Mouse (Mus musculus): ENCODE data around the gene Arf3. TPM values are rescaled to one million over a fixed set of nuclear protein-coding genes. Genes with fewer than 3 reads are reported as not detected.

The Arf3 gene
- total and polyA plus RNA-seq, 3 experiments: 37.4 to 239 (median 140) TPM

GRCm38 (mm10) chr15:98762201-98762621 is 803 bp downstream of the Arf3 start:
- TF ChIP-seq CHD1 (IDR thresholded peaks at IDR 0.05; ENCODE audit: low read depth, low read length): no peak
- no peak for TF ChIP-seq BHLHE40 (IDR thresholded peaks at IDR 0.05; ENCODE audit: borderline replicate concordance, low read depth, low read length)
- TF ChIP-seq E2F4 (IDR thresholded peaks at IDR 0.05; ENCODE audit: borderline replicate concordance, low read depth, low read length): no peak
- no peak for TF ChIP-seq POLR2AphosphoS5 (IDR thresholded peaks at IDR 0.05; ENCODE audit: borderline replicate concordance, low read depth, low read length)
- TF ChIP-seq MAFK (IDR thresholded peaks at IDR 0.05; ENCODE audit: borderline replicate concordance, low read depth, low read length): no peak
- no peak for TF ChIP-seq SMC3 (IDR thresholded peaks at IDR 0.05; ENCODE audit: low read depth, low read length)
- no peak for TF ChIP-seq ETS1 (IDR thresholded peaks at IDR 0.05; ENCODE audit: low read depth, low read length)
- no peak; the same call in 1 of the 2 replicates for TF ChIP-seq MAX (IDR thresholded peaks at IDR 0.05; ENCODE audit: low read length)
- no peak for TF ChIP-seq USF2 (IDR thresholded peaks at IDR 0.05; ENCODE audit: borderline replicate concordance in 1 of 2, insufficient read depth in 1 of 2, low read depth in 1 of 2, low read length in 2 of 2)
- TF ChIP-seq SIN3A (IDR thresholded peaks at IDR 0.05; ENCODE audit: low read length): peak; percentile 7
- no peak for TF ChIP-seq JUND (IDR thresholded peaks at IDR 0.05; ENCODE audit: low read depth, low read length)
- no peak for TF ChIP-seq TAL1 (IDR thresholded peaks at IDR 0.05; ENCODE audit: low read length)
- no peak for TF ChIP-seq MEF2A (IDR thresholded peaks at IDR 0.05; ENCODE audit: extremely low read depth, insufficient replicate concordance, low read depth, low read length, poor library complexity, severe bottlenecking)
- TF ChIP-seq TBP (IDR thresholded peaks at IDR 0.05; ENCODE audit: low read depth, low read length): no peak
- no peak for TF ChIP-seq GATA1 (IDR thresholded peaks at IDR 0.05; ENCODE audit: low read depth, low read length)
- 0 out of 2 replicates have a peak, but pooled peaks have one; percentile 17 for TF ChIP-seq NRF1 (IDR thresholded peaks at IDR 0.05; ENCODE audit: insufficient read depth, low read depth, low read length, poor library complexity, severe bottlenecking)
- no peak for TF ChIP-seq KAT2A (conservative IDR thresholded peaks at IDR 0.05; ENCODE audit: low read depth, low read length)
- TF ChIP-seq MXI1 (IDR thresholded peaks at IDR 0.05; ENCODE audit: low read depth, low read length): peak; percentile 51; the same call in 1 of the 2 replicates
- TF ChIP-seq CTCF (IDR thresholded peaks at IDR 0.05 in 2 of 3, conservative IDR thresholded peaks at IDR 0.05 in 1 of 3; ENCODE audit: control insufficient read depth in 1 of 3, insufficient read depth in 1 of 3, low read depth in 2 of 3, low read length in 3 of 3, poor library complexity in 1 of 3, severe bottlenecking in 1 of 3): peak in 2 of 3 experiments; percentile 8 to 25; a peak in 1 of 6 replicates
- TF ChIP-seq EP300 (IDR thresholded peaks at IDR 0.05; ENCODE audit: low read depth in 1 of 2, low read length in 2 of 2): no peak; a peak in 1 of 4 replicates
- no peak for TF ChIP-seq MYB (IDR thresholded peaks at IDR 0.05; ENCODE audit: low read depth, low read length)
- TF ChIP-seq ZC3H11A (IDR thresholded peaks at IDR 0.05; ENCODE audit: low read depth, low read length): no peak
- no peak for TF ChIP-seq MYC (IDR thresholded peaks at IDR 0.05; ENCODE audit: low read depth, low read length)
- no peak for TF ChIP-seq POLR2AphosphoS2 (IDR thresholded peaks at IDR 0.05; ENCODE audit: low read length)
- TF ChIP-seq HCFC1 (IDR thresholded peaks at IDR 0.05; ENCODE audit: low read depth, low read length): peak; percentile 35; the same call in 1 of the 2 replicates
- TF ChIP-seq POLR2A (IDR thresholded peaks at IDR 0.05; ENCODE audit: control insufficient read depth in 1 of 2, insufficient read depth in 1 of 2, low read depth in 1 of 2, low read length in 2 of 2, poor library complexity in 1 of 2): no peak
- no peak for TF ChIP-seq NELFE (IDR thresholded peaks at IDR 0.05; ENCODE audit: low read depth, low read length)
- TF ChIP-seq GABPA (IDR thresholded peaks at IDR 0.05; ENCODE audit: low read depth, low read length): no peak
- no peak for TF ChIP-seq RAD21 (IDR thresholded peaks at IDR 0.05; ENCODE audit: low read depth, low read length)
- peak; percentile 83; the same call in 1 of the 2 replicates for TF ChIP-seq MAZ (IDR thresholded peaks at IDR 0.05; ENCODE audit: low read depth, low read length)
- no peak; the same call in 1 of the 2 replicates for TF ChIP-seq TCF12 (IDR thresholded peaks at IDR 0.05; ENCODE audit: low read depth, low read length)
- TF ChIP-seq ZNF384 (IDR thresholded peaks at IDR 0.05; ENCODE audit: low read depth, low read length): no peak
- TF ChIP-seq ZMIZ1 (IDR thresholded peaks at IDR 0.05; ENCODE audit: low read depth, low read length): no peak
- 0 out of 2 replicates have a peak, but pooled peaks have one; percentile 53 for TF ChIP-seq UBTF (IDR thresholded peaks at IDR 0.05; ENCODE audit: borderline replicate concordance, insufficient read depth, low read depth, low read length)
- no peak for TF ChIP-seq ELF1 (IDR thresholded peaks at IDR 0.05; ENCODE audit: low read depth, low read length)
- no peak for TF ChIP-seq USF1 (IDR thresholded peaks at IDR 0.05; ENCODE audit: low read depth, low read length)
- no peak for TF ChIP-seq ZKSCAN1 (IDR thresholded peaks at IDR 0.05; ENCODE audit: low read depth, low read length)
- H3K9ac ChIP-seq (ENCODE audit: control insufficient read depth, low read depth, low read length, poor library complexity, severe bottlenecking): peak overlapping the region; percentile 95
- H3K4me1 ChIP-seq (ENCODE audit: control insufficient read depth in 1 of 2, insufficient read depth in 2 of 2, low read length in 2 of 2): peaks cover 3 to 18% of the 10 kb centered on the region in 2 experiments; a peak in 2 of 4 replicates
- H3K4me3 ChIP-seq (ENCODE audit: control insufficient read depth in 1 of 2, insufficient read depth in 1 of 2, low read depth in 2 of 2, low read length in 2 of 2): peak overlapping the region; percentile 63 to 94
- no peaks in the 10 kb centered on the region for H3K9me3 ChIP-seq (replicated peaks; ENCODE audit: insufficient read depth, low read length)
- DNase-seq (ENCODE audit: low read depth, low spot score): peak; percentile 85
- H3K79me2 ChIP-seq (ENCODE audit: control insufficient read depth, insufficient read depth, low read length, poor library complexity): peaks cover 29% of the 10 kb centered on the region
- H3K27me3 ChIP-seq (ENCODE audit: control insufficient read depth in 1 of 2, insufficient read depth in 2 of 2, low read length in 2 of 2): no peaks in the 10 kb centered on the region; a peak in 2 of 4 replicates
- H3K27ac ChIP-seq (ENCODE audit: control insufficient read depth, low read depth, low read length): peak overlapping the region; percentile 9; the same call in 1 of the 2 replicates
- H3K36me3 ChIP-seq (ENCODE audit: control insufficient read depth in 1 of 2, insufficient read depth in 2 of 2, low read length in 2 of 2): peaks cover 0 to 9% of the 10 kb centered on the region in 2 experiments; a peak in 2 of 4 replicates

Measured in MEL (cell line).